ENCODE assay signal across 9 mouse cellular contexts in the genomic region with DNA sequence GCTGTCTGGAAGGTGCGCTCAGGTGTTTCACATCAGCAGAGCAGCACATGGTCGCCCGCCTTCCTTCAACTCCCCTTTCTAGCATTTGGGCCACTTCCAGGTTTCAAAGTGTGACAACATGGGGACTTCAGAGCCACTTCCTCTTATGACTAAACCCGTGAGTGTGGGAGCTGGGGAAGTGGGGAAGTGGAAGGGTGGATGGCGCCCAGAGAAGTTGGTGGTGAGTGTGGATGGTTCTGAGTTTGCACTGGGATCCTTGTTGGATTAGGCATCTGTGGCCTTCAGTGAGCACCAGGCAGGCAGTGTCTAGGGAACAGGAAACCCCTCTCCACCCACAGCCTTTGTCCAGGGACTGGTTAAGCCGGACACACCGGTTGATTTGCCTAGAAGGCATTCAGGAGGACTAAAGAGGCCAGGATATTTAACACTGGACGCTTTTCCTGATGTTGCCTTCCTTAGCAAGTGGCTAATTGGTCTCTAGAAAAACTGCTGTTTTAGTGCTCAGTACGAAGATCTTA. TPM values are rescaled to one million over a fixed set of nuclear protein-coding genes. Genes with fewer than 3 reads are reported as not detected.
DNase-seq lines count a peak whose midpoint lies in the region; ATAC-seq and TF ChIP-seq lines count a peak whose summit lies in the region.
"Had no signal": no experiment of that assay in that cellular context is flagged by ENCODE, and none has a peak within 500 bp of the region (broad histone marks: within the 10 kb centered on the region; RNA-seq: fewer than 3 reads in every experiment).

No protein-coding gene starts in this region.

- no peak for TF ChIP-seq CTCF in testis, adult 2 months (IDR thresholded peaks at IDR 0.05; ENCODE audit: control insufficient read depth, insufficient read depth, insufficient replicate concordance, low read depth, low read length)
- no peak for TF ChIP-seq CTCF in embryonic fibroblast, embryonic 13.5 days (IDR thresholded peaks at IDR 0.05; ENCODE audit: borderline replicate concordance, insufficient read depth, low read length)
- no peak for TF ChIP-seq CTCF in midbrain, postnatal 0 days (IDR thresholded peaks at IDR 0.05)

- no peak overlapping the region for H3K9ac ChIP-seq in stomach, embryonic 16.5 days (ENCODE audit: low read length)
- no peak overlapping the region for H3K9ac ChIP-seq in midbrain, postnatal 0 days (replicated peaks; ENCODE audit: low read length, poor library complexity, severe bottlenecking)

- H3K27me3 ChIP-seq in testis, adult 2 months (ENCODE audit: control insufficient read depth, insufficient read depth, low read length), result no peaks in the 10 kb centered on the region
- H3K27me3 ChIP-seq in stomach, embryonic 16.5 days (ENCODE audit: control insufficient read depth, insufficient read depth, low read length), result no peaks in the 10 kb centered on the region
- no peaks in the 10 kb centered on the region for H3K27me3 ChIP-seq in midbrain, postnatal 0 days (ENCODE audit: insufficient read depth, low read length)

- H3K4me3 ChIP-seq in testis, adult 2 months (ENCODE audit: control insufficient read depth, low read depth, low read length), result peak overlapping the region; percentile 67
- H3K4me3 ChIP-seq in embryonic fibroblast, embryonic 13.5 days (ENCODE audit: insufficient read depth, low read length), result no peak overlapping the region
- no peak overlapping the region for H3K4me3 ChIP-seq in stomach, embryonic 16.5 days (replicated peaks; ENCODE audit: low read length)
- H3K4me3 ChIP-seq in midbrain, postnatal 0 days (ENCODE audit: low read depth, low read length), result no peak overlapping the region

- no peaks in the 10 kb centered on the region for H3K36me3 ChIP-seq in testis, adult 2 months (ENCODE audit: control insufficient read depth, insufficient read depth, low read length)
- no peaks in the 10 kb centered on the region for H3K36me3 ChIP-seq in stomach, embryonic 16.5 days (ENCODE audit: control insufficient read depth, insufficient read depth, low read length)
- H3K36me3 ChIP-seq in midbrain, postnatal 0 days (ENCODE audit: insufficient read depth, low read length), result no peaks in the 10 kb centered on the region

- no peak for DNase-seq in testis, postnatal 10 days (ENCODE audit: low spot score)
- peak; percentile 62 to 64 for DNase-seq in kidney, postnatal 36 days
- DNase-seq in midbrain, postnatal 0 days (ENCODE audit: low spot score), result no peak
- no peak for DNase-seq in adrenal gland, postnatal 10 days
- DNase-seq in thymus, postnatal 4 days, result no peak

- WGBS in stomach, embryonic 16.5 days, result 51% methylated on average over 9 of the region's 9 CpGs
- 64% methylated on average over 9 of the region's 9 CpGs for WGBS in midbrain, postnatal 0 days

- H3K9me3 ChIP-seq in stomach, embryonic 16.5 days (replicated peaks; ENCODE audit: control insufficient read depth, low read length), result no peaks in the 10 kb centered on the region
- no peaks in the 10 kb centered on the region for H3K9me3 ChIP-seq in midbrain, postnatal 0 days (ENCODE audit: low read length)

- no peak overlapping the region for H3K27ac ChIP-seq in testis, adult 2 months (ENCODE audit: control insufficient read depth, insufficient read depth, low read depth, low read length)
- peak overlapping the region; percentile 11 for H3K27ac ChIP-seq in embryonic fibroblast, embryonic 13.5 days (ENCODE audit: insufficient read depth, low read length)
- peak overlapping the region; percentile 71 for H3K27ac ChIP-seq in stomach, embryonic 16.5 days (ENCODE audit: low read length)
- H3K27ac ChIP-seq in midbrain, postnatal 0 days (ENCODE audit: low read depth, low read length), result no peak overlapping the region

- TF ChIP-seq POLR2A in testis, adult 2 months (IDR thresholded peaks at IDR 0.05; ENCODE audit: control insufficient read depth, low read depth, low read length), result no peak
- no peak for TF ChIP-seq POLR2A in embryonic fibroblast, embryonic 13.5 days (IDR thresholded peaks at IDR 0.05; ENCODE audit: low read depth, low read length)

- H3K4me1 ChIP-seq in testis, adult 2 months (ENCODE audit: control insufficient read depth, insufficient read depth, low read length), result peaks cover 9% of the 10 kb centered on the region
- peaks cover 32% of the 10 kb centered on the region for H3K4me1 ChIP-seq in embryonic fibroblast, embryonic 13.5 days (ENCODE audit: control insufficient read depth, insufficient read depth, low read length)
- peaks cover 46% of the 10 kb centered on the region for H3K4me1 ChIP-seq in stomach, embryonic 16.5 days (ENCODE audit: control insufficient read depth, insufficient read depth, low read length)
- H3K4me1 ChIP-seq in midbrain, postnatal 0 days (ENCODE audit: insufficient read depth, low read length), result no peaks in the 10 kb centered on the region

- peak; percentile 42; the same call in 1 of the 2 replicates for ATAC-seq in stomach, embryonic 16.5 days (ENCODE audit: insufficient read depth, low FRiP score)
- no peak for ATAC-seq in midbrain, postnatal 0 days (ENCODE audit: low FRiP score)
- ATAC-seq: hindbrain, embryonic 16.5 days had no signal

- no peak overlapping the region; the same call in 1 of the 2 replicates for H3K4me2 ChIP-seq in stomach, embryonic 16.5 days (ENCODE audit: low read depth, low read length)
- no peak overlapping the region for H3K4me2 ChIP-seq in midbrain, postnatal 0 days (ENCODE audit: low read depth, low read length, poor library complexity, severe bottlenecking)

RNA-seq across cellular contexts. Expression of a gene that starts 53.2 kb away (rescaled TPM):
- 2.3 and 2.6 TPM in 2 replicates for polyA plus RNA-seq in testis, adult 2 months (2012; rRNA removed)
- polyA plus RNA-seq in embryonic fibroblast, embryonic 13.5 days (2011; ENCODE audit: insufficient read length, low read depth, missing spikeins), result 43.6 TPM in 2 replicates
- 34.3 and 37.1 TPM in 2 replicates for polyA plus RNA-seq in stomach, embryonic 16.5 days (2015; fragmentation: Nextera tagmentation; extraction: Ambion mirVana)
- total RNA-seq in midbrain, postnatal 0 days (2014; rRNA removed), result 5.9 and 7.8 TPM in 2 replicates
- 3.0 TPM in 2 replicates for polyA plus RNA-seq in midbrain, postnatal 0 days (2015; fragmentation: Nextera tagmentation; extraction: Ambion mirVana)
- total RNA-seq in adrenal gland, postnatal 10 days (2021), result 10 to 100 TPM; 17.9 to 19.5 TPM

Comparison
In these comparisons a context has a peak if more than half of its experiments do, and no peak if none do; other contexts are left out.
1. H3K27ac ChIP-seq: peak in embryonic fibroblast, embryonic 13.5 days (single experiment) and stomach, embryonic 16.5 days (single experiment); none in testis, adult 2 months (single experiment) and midbrain, postnatal 0 days (single experiment).
2. DNase-seq: peak in kidney, postnatal 36 days (2 of 2); none in testis, postnatal 10 days (single experiment), midbrain, postnatal 0 days (single experiment), adrenal gland, postnatal 10 days (single experiment) and thymus, postnatal 4 days (single experiment).